Mouse (Mus musculus) midbrain, embryonic 12.5 days (tissue): ENCODE measurements around the gene Kcnab1. TPM values are rescaled to one million over a fixed set of nuclear protein-coding genes. Genes with fewer than 3 reads are reported as not detected.

ENCODE experiments used
- ATAC-seq: fragments of 200-750 bp; cut with Nextera tagmentation; 2 replicates; pipeline ENCODE4 v1.8.0; 2017; ENCODE audit warnings: low read depth, moderate TSS enrichment, moderate library complexity; ENCODE audit not compliant: low FRiP score
- H3K27ac ChIP-seq: fragments of 300-500 bp; sonication (generic); replicated peaks from 2 replicates; pipeline ENCODE4 v1.5.1; 2016; ENCODE audit warnings: mild to moderate bottlenecking
- H3K27me3 ChIP-seq: fragments of 300-500 bp; sonication (generic); 2 replicates; pipeline ENCODE4 v1.6.1; 2016; ENCODE audit warnings: mild to moderate bottlenecking
- H3K36me3 ChIP-seq: fragments of 300-500 bp; sonication (generic); 2 replicates; pipeline ENCODE4 v1.6.1; 2016
- H3K4me1 ChIP-seq: fragments of 300-500 bp; sonication (generic); 2 replicates; pipeline ENCODE4 v1.6.1; 2016
- H3K4me2 ChIP-seq: fragments of 300-500 bp; sonication (generic); replicated peaks from 2 replicates; pipeline ENCODE4 v1.6.1; 2016; ENCODE audit warnings: mild to moderate bottlenecking, moderate library complexity
- H3K4me3 ChIP-seq: fragments of 300-500 bp; sonication (generic); 2 replicates; pipeline ENCODE4 v1.5.1; 2016; ENCODE audit warnings: mild to moderate bottlenecking
- H3K9ac ChIP-seq: fragments of 300-500 bp; sonication (generic); replicated peaks from 2 replicates; pipeline ENCODE4 v1.6.1; 2016; ENCODE audit warnings: mild to moderate bottlenecking, moderate library complexity
- H3K9me3 ChIP-seq: fragments of 300-500 bp; sonication (generic); 2 replicates; pipeline ENCODE4 v1.6.1; 2016; ENCODE audit warnings: mild to moderate bottlenecking
- WGBS: fragments of 180-500 bp; shearing (Covaris S2); methylation state at CpG from one replicate; pipeline ENCODE4 v1.1.7; 2016; 5-methylcytosine and 5-hydroxymethylcytosine counted together
- polyA plus RNA-seq: library from polyadenylated mRNA; unstranded; fragments of >200 nt; fragmentation: Nextera tagmentation; extraction: Ambion mirVana; gene quantifications from 2 replicates; pipeline ENCODE4 v1.2.1, GENCODE M21; 2016

Gene Kcnab1
- polyA plus RNA-seq, 1 experiment from 2014 or later = 9.6 TPM

- WGBS = 87% methylated on average over 3 of the region's 3 CpGs
- Histone ChIP-seq H3K27ac (no peak overlapping the region), H3K9ac (no peak overlapping the region), H3K4me2 (no peak overlapping the region), H3K4me1 (no peaks in the 10 kb centered on the region), H3K27me3 (no peaks in the 10 kb centered on the region), H3K4me3 (no peak overlapping the region), H3K36me3 (no peaks in the 10 kb centered on the region), H3K9me3 (no peaks in the 10 kb centered on the region)
- ATAC-seq = no peak
These were observed 29.6 kb downstream of the Kcnab1 start for GRCm38 (mm10) chr3:65138739-65139138.

- Histone ChIP-seq H3K4me1 (peaks cover 4% of the 10 kb centered on the region; the same call in 1 of the 2 replicates), H3K27me3 (no peaks in the 10 kb centered on the region), H3K27ac (no peak overlapping the region), H3K9me3 (no peaks in the 10 kb centered on the region), H3K9ac (no peak overlapping the region), H3K36me3 (no peaks in the 10 kb centered on the region), H3K4me3 (no peak overlapping the region), H3K4me2 (no peak overlapping the region)
- WGBS = 10% methylated on average over 5 of the region's 5 CpGs
- peak; percentile 54; the same call in 1 of the 2 replicates for ATAC-seq
These were observed 36.0 kb downstream of the Kcnab1 start for GRCm38 (mm10) chr3:65145152-65145551.

- Histone ChIP-seq H3K9me3 (no peaks in the 10 kb centered on the region), H3K4me2 (no peak overlapping the region), H3K27me3 (no peaks in the 10 kb centered on the region), H3K9ac (no peak overlapping the region), H3K27ac (no peak overlapping the region), H3K36me3 (no peaks in the 10 kb centered on the region), H3K4me1 (no peaks in the 10 kb centered on the region), H3K4me3 (no peak overlapping the region)
- ATAC-seq = no peak
- 80% methylated on average over 1 of the region's 1 CpGs for WGBS
These were observed 42.6 kb downstream of the Kcnab1 start for GRCm38 (mm10) chr3:65151808-65152207.

- WGBS = 86% methylated on average over 5 of the region's 5 CpGs
- no peak for ATAC-seq
- H3K9me3 ChIP-seq = no peaks in the 10 kb centered on the region
These were observed 63.8 kb downstream of the Kcnab1 start for GRCm38 (mm10) chr3:65172964-65173363.

GRCm38 (mm10) chr3:65174564-65174963 is 65.4 kb downstream of the Kcnab1 start:
- no peak overlapping the region for H3K4me3 ChIP-seq
- WGBS = 74% methylated on average over 12 of the region's 12 CpGs
- H3K9ac ChIP-seq = no peak overlapping the region
- no peaks in the 10 kb centered on the region for H3K4me1 ChIP-seq
- no peaks in the 10 kb centered on the region for H3K9me3 ChIP-seq
- no peaks in the 10 kb centered on the region for H3K27me3 ChIP-seq
- H3K27ac ChIP-seq = no peak overlapping the region
- ATAC-seq = no peak
- no peaks in the 10 kb centered on the region for H3K36me3 ChIP-seq
- no peak overlapping the region for H3K4me2 ChIP-seq

More at GRCm38 (mm10) chr3:65172964-65173363, 63.8 kb downstream of the Kcnab1 start:
- Histone ChIP-seq H3K27ac (no peak overlapping the region), H3K4me2 (no peak overlapping the region), H3K27me3 (no peaks in the 10 kb centered on the region), H3K36me3 (no peaks in the 10 kb centered on the region), H3K4me1 (no peaks in the 10 kb centered on the region), H3K9ac (no peak overlapping the region), H3K4me3 (no peak overlapping the region)

GRCm38 (mm10) chr3:65175819-65176218 is 66.6 kb downstream of the Kcnab1 start:
- Histone ChIP-seq H3K9ac (no peak overlapping the region), H3K9me3 (no peaks in the 10 kb centered on the region), H3K36me3 (no peaks in the 10 kb centered on the region), H3K4me1 (no peaks in the 10 kb centered on the region), H3K4me2 (no peak overlapping the region), H3K27me3 (no peaks in the 10 kb centered on the region), H3K27ac (no peak overlapping the region), H3K4me3 (no peak overlapping the region)
- ATAC-seq = no peak
- 92% methylated on average over 4 of the region's 4 CpGs for WGBS

- no peak overlapping the region for H3K4me3 ChIP-seq
- H3K36me3 ChIP-seq = no peaks in the 10 kb centered on the region
- no peaks in the 10 kb centered on the region for H3K9me3 ChIP-seq
- no peak for ATAC-seq
- H3K9ac ChIP-seq = no peak overlapping the region
- no peak overlapping the region for H3K4me2 ChIP-seq
- H3K27ac ChIP-seq = no peak overlapping the region
- no peaks in the 10 kb centered on the region for H3K27me3 ChIP-seq
- no peaks in the 10 kb centered on the region for H3K4me1 ChIP-seq
These were observed 67.7 kb downstream of the Kcnab1 start for GRCm38 (mm10) chr3:65176846-65177245.

GRCm38 (mm10) chr3:65187833-65188698 is 78.9 kb downstream of the Kcnab1 start:
- 75% methylated on average over 7 of the region's 7 CpGs for WGBS
- Histone ChIP-seq H3K27ac (no peak overlapping the region), H3K4me1 (no peaks in the 10 kb centered on the region), H3K36me3 (no peaks in the 10 kb centered on the region), H3K9me3 (no peaks in the 10 kb centered on the region), H3K4me2 (no peak overlapping the region), H3K4me3 (no peak overlapping the region), H3K9ac (no peak overlapping the region), H3K27me3 (no peaks in the 10 kb centered on the region)
- ATAC-seq = no peak

- 92% methylated on average over 1 of the region's 1 CpGs for WGBS
- H3K4me1 ChIP-seq = peaks cover 9% of the 10 kb centered on the region; the same call in 1 of the 2 replicates
- no peaks in the 10 kb centered on the region for H3K36me3 ChIP-seq
- no peak overlapping the region for H3K4me3 ChIP-seq
- ATAC-seq = no peak
- no peak overlapping the region for H3K9ac ChIP-seq
- no peaks in the 10 kb centered on the region for H3K27me3 ChIP-seq
- H3K27ac ChIP-seq = no peak overlapping the region
- H3K9me3 ChIP-seq = no peaks in the 10 kb centered on the region
- H3K4me2 ChIP-seq = no peak overlapping the region
These were observed 91.4 kb downstream of the Kcnab1 start for GRCm38 (mm10) chr3:65200611-65201010.

- H3K27ac ChIP-seq = no peak overlapping the region
- H3K27me3 ChIP-seq = no peaks in the 10 kb centered on the region
- no peak overlapping the region for H3K4me2 ChIP-seq
- no peak overlapping the region for H3K4me3 ChIP-seq
- H3K9ac ChIP-seq = no peak overlapping the region
- H3K36me3 ChIP-seq = no peaks in the 10 kb centered on the region
- H3K4me1 ChIP-seq = peaks cover 15% of the 10 kb centered on the region; the same call in 1 of the 2 replicates
- no peaks in the 10 kb centered on the region for H3K9me3 ChIP-seq
- no peak for ATAC-seq
- WGBS = 30% methylated on average over 8 of the region's 8 CpGs
These were observed 94.4 kb downstream of the Kcnab1 start for GRCm38 (mm10) chr3:65203361-65204117.

GRCm38 (mm10) chr3:65204356-65205075 is 95.3 kb downstream of the Kcnab1 start:
- H3K27me3 ChIP-seq = no peaks in the 10 kb centered on the region
- no peak overlapping the region for H3K9ac ChIP-seq
- no peak overlapping the region; the same call in 1 of the 2 replicates for H3K27ac ChIP-seq
- no peaks in the 10 kb centered on the region for H3K9me3 ChIP-seq
- H3K4me3 ChIP-seq = no peak overlapping the region
- H3K36me3 ChIP-seq = no peaks in the 10 kb centered on the region
- peaks cover 15% of the 10 kb centered on the region; the same call in 1 of the 2 replicates for H3K4me1 ChIP-seq
- no peak overlapping the region for H3K4me2 ChIP-seq
- 0 out of 2 replicates have a peak, but pooled peaks have one; percentile 4 for ATAC-seq
- 44% methylated on average over 6 of the region's 6 CpGs for WGBS
